Mouse (Mus musculus): ENCODE measurements around the gene Trpc4ap. TPM values are rescaled to one million over a fixed set of nuclear protein-coding genes. Genes with fewer than 3 reads are reported as not detected.

Gene Trpc4ap
- total and polyA plus RNA-seq, 3 experiments: 57.4 to 110 (median 80.5) TPM

- Histone ChIP-seq H3K27me3 (ENCODE audit: insufficient read depth, low read length) (no peaks in the 10 kb centered on the region), H3K4me1 (ENCODE audit: insufficient read depth, low read depth, low read length) (peaks cover 46% of the 10 kb centered on the region), H3K36me3 (replicated peaks) (peaks cover 32% of the 10 kb centered on the region), H3K9me3 (replicated peaks) (no peaks in the 10 kb centered on the region), H3K4me3 (ENCODE audit: low read depth, low read length) (peak overlapping the region; percentile 99)
- no peak for DNase-seq (ENCODE audit: low spot score)
- no peak for ATAC-seq (ENCODE audit: extremely low read depth, insufficient number of reproducible peaks, low FRiP score, poor library complexity, severe bottlenecking)
- TF ChIP-seq CTCF (IDR thresholded peaks at IDR 0.05; ENCODE audit: low read depth, low read length) (no peak), GATA2 (IDR thresholded peaks at IDR 0.05; ENCODE audit: borderline replicate concordance, low read depth, low read length) (no peak), TAL1 (conservative IDR thresholded peaks at IDR 0.05; ENCODE audit: low read depth, low read length) (no peak), GATA1 (IDR thresholded peaks at IDR 0.05; ENCODE audit: borderline replicate concordance, low read length) (no peak), POLR2AphosphoS5 (IDR thresholded peaks at IDR 0.05; ENCODE audit: insufficient replicate concordance, low read depth, low read length) (no peak)
Measured at GRCm38 (mm10) chr2:155728742-155729141, 36.6 kb upstream of the Trpc4ap start.

DNA sequence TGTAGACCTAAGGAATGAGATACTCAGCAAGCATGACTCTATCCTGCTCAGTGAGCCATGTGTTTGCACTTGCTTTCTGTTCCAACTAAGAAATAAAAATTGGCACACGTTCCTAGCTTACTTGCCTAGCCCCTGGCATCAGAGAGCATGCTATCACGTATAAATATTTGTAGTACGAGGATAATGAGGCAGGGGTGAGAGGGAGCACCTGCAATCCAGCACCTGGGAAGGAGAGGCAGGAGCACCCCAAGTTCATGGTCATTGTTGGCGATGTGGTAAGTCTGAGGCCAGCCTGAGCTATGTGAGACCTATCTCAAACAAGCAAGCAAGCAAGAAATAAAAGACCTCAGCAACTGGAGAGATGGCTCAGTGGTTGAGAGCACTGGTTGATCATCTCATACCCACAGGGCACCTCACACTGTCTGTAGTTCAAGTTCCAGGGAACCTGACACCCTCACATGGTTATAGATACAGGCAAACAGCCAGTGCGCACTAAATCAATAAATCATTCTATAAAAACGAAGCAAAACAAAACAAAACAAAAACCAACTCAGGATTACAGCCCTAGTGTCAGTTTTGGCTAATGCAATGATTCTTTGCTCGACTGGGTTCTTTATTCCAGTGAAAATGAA lies 35.7 kb upstream of the Trpc4ap start:
- H3K4me3 ChIP-seq (ENCODE audit: low read depth, low read length): no peak overlapping the region
- peaks cover 42% of the 10 kb centered on the region for H3K4me1 ChIP-seq (ENCODE audit: insufficient read depth, low read depth, low read length)
- DNase-seq (ENCODE audit: low spot score) (no peak), ATAC-seq (ENCODE audit: extremely low read depth, insufficient number of reproducible peaks, low FRiP score, poor library complexity, severe bottlenecking) (no peak)
- no peaks in the 10 kb centered on the region for H3K27me3 ChIP-seq (ENCODE audit: insufficient read depth, low read length)
- TF ChIP-seq GATA2 (IDR thresholded peaks at IDR 0.05; ENCODE audit: borderline replicate concordance, low read depth, low read length) (no peak), GATA1 (IDR thresholded peaks at IDR 0.05; ENCODE audit: borderline replicate concordance, low read length) (no peak), POLR2AphosphoS5 (IDR thresholded peaks at IDR 0.05; ENCODE audit: insufficient replicate concordance, low read depth, low read length) (no peak)
- no peaks in the 10 kb centered on the region for H3K9me3 ChIP-seq (replicated peaks)
- peaks cover 41% of the 10 kb centered on the region for H3K36me3 ChIP-seq (replicated peaks)

DNA sequence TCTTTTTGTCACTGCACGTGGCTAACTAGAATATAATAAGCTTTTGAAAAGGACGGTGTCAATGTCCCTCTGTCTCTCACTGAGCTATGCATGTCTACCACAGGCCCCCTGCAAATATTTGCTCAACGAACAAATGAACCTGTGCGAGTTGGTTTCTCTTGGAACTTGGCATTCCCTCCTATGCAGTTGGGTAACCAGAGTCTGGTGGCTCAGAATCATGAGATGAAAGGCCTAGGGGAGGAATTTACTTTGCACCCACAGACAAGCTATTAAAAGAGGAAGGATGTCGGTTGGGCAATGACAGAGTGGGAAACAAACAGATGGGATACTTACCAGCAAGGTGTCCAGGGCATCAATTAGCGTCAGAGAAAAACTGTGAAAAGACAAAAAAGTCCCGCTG lies 34.1 kb upstream of the Trpc4ap start:
- Histone ChIP-seq H3K36me3 (replicated peaks) (peaks cover 55% of the 10 kb centered on the region), H3K27me3 (ENCODE audit: insufficient read depth, low read length) (no peaks in the 10 kb centered on the region), H3K4me3 (ENCODE audit: low read depth, low read length) (no peak overlapping the region), H3K4me1 (ENCODE audit: insufficient read depth, low read depth, low read length) (peaks cover 34% of the 10 kb centered on the region), H3K9me3 (replicated peaks) (no peaks in the 10 kb centered on the region)
- ATAC-seq (ENCODE audit: extremely low read depth, insufficient number of reproducible peaks, low FRiP score, poor library complexity, severe bottlenecking): no peak
- DNase-seq (ENCODE audit: low spot score): no peak
- TF ChIP-seq CTCF (IDR thresholded peaks at IDR 0.05; ENCODE audit: low read depth, low read length) (no peak), TAL1 (conservative IDR thresholded peaks at IDR 0.05; ENCODE audit: low read depth, low read length) (no peak), GATA2 (IDR thresholded peaks at IDR 0.05; ENCODE audit: borderline replicate concordance, low read depth, low read length) (no peak), POLR2AphosphoS5 (IDR thresholded peaks at IDR 0.05; ENCODE audit: insufficient replicate concordance, low read depth, low read length) (no peak), GATA1 (IDR thresholded peaks at IDR 0.05; ENCODE audit: borderline replicate concordance, low read length) (no peak)

DNA sequence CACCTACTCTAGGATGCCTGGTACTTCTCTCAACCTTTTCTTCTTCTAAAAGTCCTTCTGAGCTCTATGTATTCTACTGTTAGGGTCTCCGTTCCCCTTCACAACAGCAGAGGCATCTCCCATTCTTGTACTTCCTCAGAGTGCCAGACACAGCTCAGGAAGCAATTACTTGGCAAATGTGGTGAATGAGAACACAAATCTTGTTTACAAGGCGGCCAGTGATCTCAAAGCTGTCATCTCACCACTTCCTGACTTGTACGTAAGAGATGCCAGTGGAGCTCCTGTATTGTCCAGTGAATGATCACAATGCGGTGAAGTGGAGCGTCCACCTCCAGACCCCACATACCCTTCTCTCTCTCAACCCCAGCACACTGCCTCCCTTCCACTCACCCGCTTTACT lies 32.3 kb upstream of the Trpc4ap start:
- Histone ChIP-seq H3K36me3 (replicated peaks) (peaks cover 70% of the 10 kb centered on the region), H3K9me3 (replicated peaks) (no peaks in the 10 kb centered on the region), H3K27me3 (ENCODE audit: insufficient read depth, low read length) (no peaks in the 10 kb centered on the region), H3K4me3 (ENCODE audit: low read depth, low read length) (no peak overlapping the region), H3K4me1 (ENCODE audit: insufficient read depth, low read depth, low read length) (peaks cover 29% of the 10 kb centered on the region)
- DNase-seq (ENCODE audit: low spot score): no peak
- ATAC-seq (ENCODE audit: extremely low read depth, insufficient number of reproducible peaks, low FRiP score, poor library complexity, severe bottlenecking): no peak
- TF ChIP-seq CTCF (IDR thresholded peaks at IDR 0.05; ENCODE audit: low read depth, low read length) (no peak), TAL1 (conservative IDR thresholded peaks at IDR 0.05; ENCODE audit: low read depth, low read length) (no peak), GATA1 (IDR thresholded peaks at IDR 0.05; ENCODE audit: borderline replicate concordance, low read length) (no peak), POLR2AphosphoS5 (IDR thresholded peaks at IDR 0.05; ENCODE audit: insufficient replicate concordance, low read depth, low read length) (no peak), GATA2 (IDR thresholded peaks at IDR 0.05; ENCODE audit: borderline replicate concordance, low read depth, low read length) (no peak)

GRCm38 (mm10) chr2:155724036-155724435 lies 31.9 kb upstream of the Trpc4ap start:
- TF ChIP-seq POLR2AphosphoS5 (IDR thresholded peaks at IDR 0.05; ENCODE audit: insufficient replicate concordance, low read depth, low read length) (no peak), CTCF (IDR thresholded peaks at IDR 0.05; ENCODE audit: low read depth, low read length) (no peak), GATA1 (IDR thresholded peaks at IDR 0.05; ENCODE audit: borderline replicate concordance, low read length) (no peak), GATA2 (IDR thresholded peaks at IDR 0.05; ENCODE audit: borderline replicate concordance, low read depth, low read length) (no peak), TAL1 (conservative IDR thresholded peaks at IDR 0.05; ENCODE audit: low read depth, low read length) (no peak)
- no peak for DNase-seq (ENCODE audit: low spot score)
- Histone ChIP-seq H3K4me1 (ENCODE audit: insufficient read depth, low read depth, low read length) (peaks cover 24% of the 10 kb centered on the region), H3K4me3 (ENCODE audit: low read depth, low read length) (no peak overlapping the region), H3K9me3 (replicated peaks) (no peaks in the 10 kb centered on the region), H3K27me3 (ENCODE audit: insufficient read depth, low read length) (no peaks in the 10 kb centered on the region), H3K36me3 (replicated peaks) (peaks cover 75% of the 10 kb centered on the region)
- no peak for ATAC-seq (ENCODE audit: extremely low read depth, insufficient number of reproducible peaks, low FRiP score, poor library complexity, severe bottlenecking)

DNA sequence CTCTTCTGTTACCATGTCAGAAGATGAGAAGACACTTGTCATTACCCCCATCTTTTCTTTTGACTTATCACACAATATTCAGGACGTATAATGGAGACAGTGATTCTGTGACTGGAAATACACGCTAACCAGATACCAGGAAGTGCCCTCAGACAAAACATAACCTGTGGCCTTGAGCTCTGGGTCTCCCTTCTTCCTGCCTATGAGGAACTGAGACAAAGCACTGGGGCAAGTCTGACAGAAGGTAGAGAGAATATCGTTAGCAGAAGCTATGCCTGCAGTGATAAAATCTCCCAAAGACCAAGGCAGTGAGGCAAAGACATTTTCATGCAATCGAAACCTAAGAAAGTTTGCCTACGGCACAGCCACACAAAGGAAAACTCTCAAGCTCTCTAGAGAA lies 28.4 kb upstream of the Trpc4ap start:
- ATAC-seq (ENCODE audit: extremely low read depth, insufficient number of reproducible peaks, low FRiP score, poor library complexity, severe bottlenecking) (no peak), DNase-seq (ENCODE audit: low spot score) (no peak)
- Histone ChIP-seq H3K36me3 (replicated peaks) (peaks cover 92% of the 10 kb centered on the region), H3K4me1 (ENCODE audit: insufficient read depth, low read depth, low read length) (0 out of 2 replicates have a peak, but pooled peaks cover 4% of the 10 kb centered on the region), H3K9me3 (replicated peaks) (no peaks in the 10 kb centered on the region), H3K4me3 (ENCODE audit: low read depth, low read length) (no peak overlapping the region), H3K27me3 (ENCODE audit: insufficient read depth, low read length) (no peaks in the 10 kb centered on the region)
- TF ChIP-seq TAL1 (conservative IDR thresholded peaks at IDR 0.05; ENCODE audit: low read depth, low read length) (no peak), POLR2AphosphoS5 (IDR thresholded peaks at IDR 0.05; ENCODE audit: insufficient replicate concordance, low read depth, low read length) (no peak), GATA1 (IDR thresholded peaks at IDR 0.05; ENCODE audit: borderline replicate concordance, low read length) (no peak), GATA2 (IDR thresholded peaks at IDR 0.05; ENCODE audit: borderline replicate concordance, low read depth, low read length) (no peak)

All from G1E (cell line).